Mouse (Mus musculus): ENCODE data around the gene Rbfox3.

DNA sequence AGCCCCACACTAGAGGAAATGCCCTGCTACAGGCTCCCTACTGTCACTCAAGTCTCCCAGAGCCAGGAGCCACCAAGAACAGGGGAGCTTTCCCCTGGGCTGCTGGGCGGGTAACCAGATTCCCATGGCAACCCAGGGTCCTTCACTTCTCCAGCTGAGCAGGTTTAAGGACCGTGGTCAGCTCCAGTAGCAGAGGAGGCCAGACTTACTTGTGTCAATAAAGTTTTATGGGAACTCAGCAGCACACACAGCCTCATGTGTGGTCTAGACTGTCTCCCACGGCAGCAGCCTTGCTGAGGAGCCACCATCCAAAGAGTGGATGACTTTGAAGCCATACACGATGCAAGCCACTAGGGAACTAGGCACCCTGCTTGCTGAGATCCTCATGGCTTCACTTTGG lies 365.7 kb downstream of the Rbfox3 start:
- TF ChIP-seq CTCF (IDR thresholded peaks at IDR 0.05; ENCODE audit: low read depth, low read length) (no peak), POLR2A (IDR thresholded peaks at IDR 0.05; ENCODE audit: borderline replicate concordance, low read depth, low read length) (no peak)

All from bone marrow macrophage, adult 2 months (primary cell).